Mouse (Mus musculus): ENCODE results near the gene E130114P18Rik. TPM values are rescaled to one million over a fixed set of nuclear protein-coding genes. Genes with fewer than 3 reads are reported as not detected.

Gene E130114P18Rik
- total RNA-seq (2021), result not detected

- DNase-seq, result peak; percentile 71
Observed at GRCm38 (mm10) chr4:97777706-97778176, at the start of gene E130114P18Rik. Gene E130114P18Rik, minus strand, starts transcription at chr4:97778078.

DNA sequence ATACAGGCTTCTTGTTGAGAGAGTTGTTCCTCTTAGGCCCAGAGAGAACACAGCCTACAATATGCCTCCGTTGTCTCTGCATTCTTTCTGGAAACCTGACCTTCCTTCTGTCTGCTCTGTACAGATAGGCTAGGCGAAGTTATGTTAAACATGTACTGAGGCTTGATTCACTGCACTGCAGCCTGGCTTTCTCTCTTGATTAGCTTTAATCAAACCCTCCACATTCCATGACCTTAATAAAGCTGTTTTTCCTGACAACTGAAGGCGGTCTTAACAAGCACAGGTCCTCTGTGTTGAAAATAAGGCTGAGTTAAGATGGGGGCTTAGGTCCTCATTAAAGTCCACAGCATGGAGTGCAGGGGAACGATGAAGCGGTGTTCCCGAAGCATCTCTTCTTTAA, 49.2 kb upstream of the E130114P18Rik start:
- DNase-seq, result no peak

- DNase-seq, result no peak
Observed at GRCm38 (mm10) chr4:97825841-97826240, 48.0 kb upstream of the E130114P18Rik start.

DNA sequence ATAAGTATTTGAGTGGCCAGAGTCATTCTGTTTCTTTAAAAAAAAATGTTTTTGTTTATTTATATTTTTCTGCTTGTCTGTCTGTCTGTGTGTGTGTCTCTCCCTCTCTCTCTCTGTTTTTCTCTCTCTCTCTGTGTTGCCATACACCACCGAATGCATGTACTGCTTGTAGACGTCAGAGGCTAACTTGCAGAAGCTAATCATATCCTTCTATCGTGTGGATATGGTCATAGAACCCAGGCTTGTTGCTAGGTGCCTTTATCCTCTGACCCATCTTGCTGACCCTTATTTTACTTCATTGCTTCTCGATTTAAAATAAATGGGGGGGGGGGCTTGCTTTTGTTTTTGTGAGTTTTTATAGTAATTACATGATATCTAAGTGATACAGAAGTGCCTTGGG, 47.6 kb upstream of the E130114P18Rik start:
- DNase-seq, result no peak

GRCm38 (mm10) chr4:97824451-97824850, 46.6 kb upstream of the E130114P18Rik start:
- DNase-seq, result peak; percentile 46

GRCm38 (mm10) chr4:97823512-97823911, 45.6 kb upstream of the E130114P18Rik start:
- DNase-seq, result no peak

DNA sequence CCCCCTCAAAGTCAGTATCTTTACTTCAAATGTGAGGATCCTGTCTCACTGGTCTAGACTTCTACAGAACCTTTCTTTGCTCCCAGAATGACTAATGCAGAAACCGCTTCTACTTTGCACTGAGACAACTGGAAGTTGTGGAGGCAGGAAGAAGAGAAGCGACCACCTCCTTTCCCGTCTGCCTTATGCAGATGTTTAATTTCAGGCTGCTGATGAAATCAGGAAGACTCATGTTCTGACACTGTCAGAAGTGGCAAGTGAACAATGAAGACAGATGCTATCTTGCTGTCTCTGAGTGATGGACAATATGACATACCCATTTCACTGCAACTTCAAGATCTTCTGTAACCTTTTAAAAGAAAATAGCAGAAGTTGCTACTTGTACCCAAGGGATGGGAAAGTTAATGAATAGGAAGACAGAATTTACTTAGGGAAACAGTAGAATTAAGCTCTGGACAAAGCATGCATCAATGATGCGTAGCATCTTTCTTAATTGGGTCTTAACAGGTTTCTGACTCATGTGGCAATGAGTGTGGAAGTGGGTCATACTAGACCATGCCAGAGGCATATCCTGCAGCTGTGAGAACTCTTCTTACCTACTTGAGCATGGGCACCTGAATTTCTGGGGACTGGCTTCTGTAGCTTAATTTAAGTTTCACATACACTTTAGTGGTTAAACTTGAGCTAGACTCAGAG, 43.8 kb upstream of the E130114P18Rik start:
- no peak for DNase-seq

DNA sequence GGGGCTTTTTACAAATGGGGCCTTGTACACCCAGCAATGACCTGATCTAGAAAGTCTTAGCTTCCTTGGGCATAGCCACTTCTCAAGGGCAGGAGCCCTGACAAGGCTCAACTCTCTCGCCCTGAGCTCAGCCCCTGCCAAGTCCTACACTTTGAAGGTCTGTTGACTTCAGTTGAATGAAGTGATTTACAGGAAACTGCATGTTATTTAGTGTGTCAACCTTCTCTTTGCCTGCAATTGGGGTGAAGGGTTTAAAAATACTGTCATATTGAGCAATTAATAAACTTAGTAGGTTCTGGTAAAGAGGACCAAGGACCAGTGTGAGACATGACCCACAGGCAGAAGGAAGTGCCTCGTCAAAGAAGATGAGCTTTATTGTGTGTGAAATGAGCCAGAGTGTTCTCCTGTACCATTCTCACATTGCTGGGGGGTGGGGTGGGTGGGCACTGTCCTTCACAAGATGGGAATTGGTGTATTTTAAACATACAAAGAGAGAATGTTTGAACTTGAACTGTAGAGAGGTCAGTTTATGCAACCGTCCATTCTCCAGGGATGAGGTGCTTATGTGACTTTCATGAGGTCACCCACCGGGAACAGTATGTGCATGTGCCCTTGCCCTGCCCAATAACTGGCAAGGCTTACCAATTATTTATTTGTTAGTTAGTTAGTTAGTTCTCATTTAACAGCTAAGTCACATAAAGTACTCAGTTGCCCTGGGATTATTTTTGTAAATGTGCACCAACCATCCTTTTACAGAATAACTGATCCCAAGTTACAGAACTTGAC, 42.8 kb upstream of the E130114P18Rik start:
- no peak for DNase-seq

DNA sequence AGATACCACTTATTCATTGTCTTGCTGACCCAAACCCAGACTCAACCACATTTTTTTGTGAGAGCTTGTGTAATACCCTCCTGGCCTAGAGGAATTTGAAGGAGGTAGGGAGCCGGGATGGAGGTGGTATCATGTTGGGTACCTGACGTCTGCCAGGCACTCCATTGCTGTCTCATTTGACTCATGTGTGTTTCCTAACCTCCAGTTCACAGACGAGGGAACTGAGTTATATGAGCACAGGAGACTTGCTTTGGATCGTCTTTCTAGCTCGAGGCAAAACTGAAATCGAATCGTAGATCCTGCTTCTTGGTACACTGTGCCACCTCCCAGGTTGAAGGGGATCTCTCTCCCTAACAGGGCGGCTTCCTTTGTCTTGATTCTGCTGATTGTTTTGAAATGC, 41.2 kb upstream of the E130114P18Rik start:
- DNase-seq, result no peak

- DNase-seq, result no peak
Observed at GRCm38 (mm10) chr4:97818498-97818897, 40.6 kb upstream of the E130114P18Rik start.

DNA sequence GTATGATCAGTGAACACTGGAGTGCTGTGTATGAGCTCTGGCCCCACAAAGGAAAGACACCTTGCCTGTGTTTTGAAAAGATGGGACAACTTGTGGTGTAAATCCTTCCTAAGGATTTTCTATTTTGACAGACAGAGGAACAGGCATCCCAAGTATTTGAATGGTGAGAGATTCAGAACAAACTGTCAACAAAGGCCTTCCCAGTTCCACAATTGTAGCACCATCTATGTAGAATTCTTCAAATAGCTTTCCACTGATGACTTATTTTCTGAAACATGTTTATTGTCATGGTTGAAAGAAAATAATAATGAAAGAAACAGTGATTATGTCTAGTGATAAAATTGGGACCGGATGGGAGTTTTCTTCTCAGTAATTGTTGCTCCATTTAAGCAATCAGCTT, 39.9 kb upstream of the E130114P18Rik start:
- DNase-seq, result no peak

GRCm38 (mm10) chr4:97816753-97817152, 38.9 kb upstream of the E130114P18Rik start:
- no peak for DNase-seq

DNA sequence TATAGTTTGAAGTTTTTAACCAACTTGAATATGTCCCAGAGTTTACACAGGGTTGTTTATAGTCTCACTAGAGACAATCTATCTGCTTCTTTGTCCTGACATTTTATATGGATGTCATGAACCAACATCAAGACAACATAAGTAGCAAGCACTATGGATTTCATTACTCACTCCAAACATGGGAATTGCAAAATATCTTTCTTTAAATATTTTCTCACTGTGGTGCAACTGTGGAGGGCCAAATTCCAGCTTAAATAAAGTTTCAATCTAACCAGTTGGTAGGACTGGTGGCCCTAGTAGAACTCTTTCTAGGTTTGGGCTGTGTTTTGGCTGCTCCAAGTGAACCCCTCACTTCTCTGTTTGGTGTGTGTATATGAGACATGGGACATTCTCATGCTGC, 38.1 kb upstream of the E130114P18Rik start:
- no peak for DNase-seq

GRCm38 (mm10) chr4:97814515-97814914, 36.6 kb upstream of the E130114P18Rik start:
- DNase-seq, result no peak

- DNase-seq, result no peak
Observed at GRCm38 (mm10) chr4:97813996-97814395, 36.1 kb upstream of the E130114P18Rik start.

- no peak for DNase-seq
Observed at GRCm38 (mm10) chr4:97813035-97813434, 35.2 kb upstream of the E130114P18Rik start.

DNA sequence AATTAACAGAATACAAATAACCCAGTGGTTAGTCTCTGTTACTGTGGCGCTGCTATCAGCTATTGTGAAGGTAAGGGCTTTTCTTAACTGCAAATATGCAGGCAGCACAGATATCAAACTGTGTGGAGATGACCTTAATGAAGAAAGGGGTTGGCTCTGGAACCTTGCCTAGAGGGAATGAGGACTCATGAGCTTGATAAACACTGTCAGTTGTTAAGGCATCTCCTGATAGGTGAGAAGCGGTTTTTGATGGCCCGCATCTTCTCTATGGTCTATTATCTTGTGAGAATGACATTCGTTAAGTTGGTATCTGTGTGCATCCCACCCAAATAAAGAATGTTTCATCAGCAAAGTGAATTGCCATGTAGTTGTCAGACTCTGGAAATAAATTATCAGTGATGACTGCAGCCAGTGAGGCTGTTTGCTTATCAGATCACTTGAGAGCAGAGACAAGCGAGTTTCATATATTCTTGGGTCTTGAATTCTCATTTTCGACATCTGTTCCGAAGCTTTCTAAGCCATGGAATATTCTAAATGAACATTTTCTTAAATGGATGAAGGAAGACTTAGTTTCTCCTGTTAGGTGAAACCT, 32.6 kb upstream of the E130114P18Rik start:
- no peak for DNase-seq

- no peak for DNase-seq
Observed at GRCm38 (mm10) chr4:97809582-97810295, 31.9 kb upstream of the E130114P18Rik start.

- no peak for DNase-seq
Observed at GRCm38 (mm10) chr4:97808885-97809284, 31.0 kb upstream of the E130114P18Rik start.

GRCm38 (mm10) chr4:97806924-97807323, 29.0 kb upstream of the E130114P18Rik start:
- DNase-seq, result no peak

DNA sequence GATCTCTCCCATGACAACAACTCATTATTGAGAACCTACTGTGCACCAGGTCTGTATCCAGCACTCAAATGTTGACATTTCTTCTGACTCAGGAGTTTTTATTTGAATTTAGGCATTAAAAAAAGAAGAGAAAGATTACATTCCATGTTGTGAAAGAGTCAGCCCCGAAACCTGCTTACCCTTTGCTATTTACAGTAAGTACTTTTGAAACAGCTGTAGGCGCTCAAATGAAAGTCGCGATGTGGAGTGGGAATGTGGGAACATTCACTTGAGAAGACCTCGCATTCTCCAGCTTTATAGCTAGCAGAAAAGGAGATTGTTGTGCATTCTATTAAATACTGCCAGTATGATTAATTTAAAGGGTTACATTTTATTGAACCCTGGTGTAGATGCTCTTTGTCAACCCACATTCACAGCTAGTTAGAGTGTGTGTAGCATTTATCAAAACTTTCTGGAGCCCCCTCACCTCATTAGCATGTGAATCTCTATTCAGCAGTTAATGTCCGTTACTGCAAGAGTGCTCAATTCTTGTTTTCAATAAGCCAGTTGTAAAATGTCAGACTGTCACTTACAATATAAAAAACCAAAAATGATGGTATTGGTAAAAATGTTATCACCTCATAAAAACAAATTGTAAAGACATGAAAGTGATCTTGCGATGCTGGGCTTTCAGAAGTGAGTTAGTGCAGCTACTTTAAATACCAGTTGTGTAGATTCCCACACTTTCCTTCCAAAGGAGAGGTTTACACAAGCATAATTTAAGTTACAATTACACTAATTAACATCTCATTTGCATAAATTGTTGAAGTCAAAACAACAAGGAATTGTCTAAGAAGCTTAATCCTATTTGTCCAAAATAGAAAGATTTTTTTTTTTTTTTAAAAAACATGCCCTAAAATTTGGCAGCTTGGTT, 28.3 kb upstream of the E130114P18Rik start:
- DNase-seq, result no peak

DNA sequence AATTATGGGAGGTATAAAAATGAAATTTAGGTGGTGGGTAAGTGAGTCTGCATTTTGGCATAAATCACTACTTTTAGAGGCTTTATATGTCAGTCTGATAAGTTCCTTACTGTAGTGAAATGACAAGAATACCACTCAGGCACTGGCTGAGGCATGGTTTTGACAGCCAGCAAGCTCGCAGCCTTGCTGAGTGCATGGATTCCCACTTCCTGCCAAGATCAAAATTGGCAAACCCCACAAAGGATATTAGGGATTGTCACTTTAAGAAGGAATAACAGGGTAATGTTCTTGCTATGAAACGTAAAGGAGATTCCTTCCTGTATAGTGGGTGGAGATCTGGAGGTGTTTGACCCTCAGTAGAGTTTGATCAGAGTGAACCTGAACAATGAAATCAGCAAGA, 27.4 kb upstream of the E130114P18Rik start:
- no peak for DNase-seq

Data from heart, postnatal 4 days (tissue).